Mouse (Mus musculus) brain, embryonic 14.5 days (tissue): Measurements from ENCODE around the gene Myo10.

Experiments
- CTCF ChIP-seq: fragments of 200-500 bp; IDR thresholded peaks from 2 replicates; pipeline ENCODE4 v1.5.1; 2012; ENCODE audit warnings: inconsistent platforms, mild to moderate bottlenecking, moderate library complexity, borderline replicate concordance; ENCODE audit not compliant: insufficient read depth, insufficient read length; ENCODE audit errors: extremely low read depth
- POLR2A ChIP-seq: fragments of 200-500 bp; IDR thresholded peaks from 2 replicates; pipeline ENCODE4 v1.6.1; 2012; ENCODE audit warnings: mild to moderate bottlenecking, inconsistent platforms, borderline replicate concordance; ENCODE audit not compliant: poor library complexity, insufficient read depth, insufficient read length, severe bottlenecking; ENCODE audit errors: extremely low read depth

GRCm38 (mm10) chr15:25628251-25628650 is 5.9 kb downstream of the Myo10 start:
- TF ChIP-seq CTCF (no peak), POLR2A (no peak)
